Mouse (Mus musculus): ENCODE data around the gene Zbtb8os.

Zbtb8os gene

DNA sequence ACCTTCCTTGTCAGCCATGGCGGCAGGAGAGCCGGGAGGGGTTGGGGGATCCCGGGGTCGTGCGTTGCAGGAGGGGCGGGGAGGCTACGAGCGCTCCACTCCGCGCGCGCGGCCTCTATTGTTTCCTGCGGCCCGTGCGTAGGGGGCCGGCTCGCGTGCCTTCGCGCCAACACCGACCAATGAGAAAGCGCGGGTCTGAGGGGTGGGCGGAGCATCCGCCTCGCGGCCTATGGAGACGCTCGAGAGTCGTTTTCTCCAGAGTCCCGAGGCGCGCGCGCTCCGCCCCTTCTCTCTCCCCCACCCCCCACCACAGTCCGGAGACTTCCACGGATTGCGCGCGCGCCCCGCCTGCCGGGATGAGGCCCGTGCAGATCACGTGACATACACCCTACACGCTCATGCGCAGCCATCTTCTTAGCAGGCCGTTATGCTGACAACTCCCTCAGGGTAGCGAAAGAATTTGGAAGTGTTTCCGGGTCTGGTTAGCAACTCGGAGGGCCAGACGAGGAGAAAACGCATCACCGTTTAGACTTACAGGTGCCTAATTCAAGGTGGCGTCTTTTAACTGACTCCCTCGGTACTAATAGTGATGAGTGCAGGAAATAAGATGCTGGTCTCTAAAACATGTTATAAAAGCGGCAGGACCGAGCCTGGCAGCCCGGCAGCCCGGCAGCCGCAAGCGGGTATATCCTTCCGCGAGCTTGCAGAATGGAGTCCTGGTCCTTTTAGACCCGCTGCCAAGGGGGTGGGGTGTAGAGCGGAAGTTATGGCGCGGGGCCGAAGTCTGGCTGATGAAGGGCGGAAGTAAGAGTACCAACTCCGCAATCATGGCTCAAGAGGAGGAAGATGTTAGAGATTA, at the start of gene Zbtb8os, which contains the start of gene Rbbp4:
Zbtb8os (plus strand) TSS at position 480 of the 859 bp plus-strand sequence.
Rbbp4 (minus strand) TSS at position 155 of the 859 bp plus-strand sequence.
- DNase-seq (ENCODE audit: low read depth, low spot score) = peak; percentile 96

DNA sequence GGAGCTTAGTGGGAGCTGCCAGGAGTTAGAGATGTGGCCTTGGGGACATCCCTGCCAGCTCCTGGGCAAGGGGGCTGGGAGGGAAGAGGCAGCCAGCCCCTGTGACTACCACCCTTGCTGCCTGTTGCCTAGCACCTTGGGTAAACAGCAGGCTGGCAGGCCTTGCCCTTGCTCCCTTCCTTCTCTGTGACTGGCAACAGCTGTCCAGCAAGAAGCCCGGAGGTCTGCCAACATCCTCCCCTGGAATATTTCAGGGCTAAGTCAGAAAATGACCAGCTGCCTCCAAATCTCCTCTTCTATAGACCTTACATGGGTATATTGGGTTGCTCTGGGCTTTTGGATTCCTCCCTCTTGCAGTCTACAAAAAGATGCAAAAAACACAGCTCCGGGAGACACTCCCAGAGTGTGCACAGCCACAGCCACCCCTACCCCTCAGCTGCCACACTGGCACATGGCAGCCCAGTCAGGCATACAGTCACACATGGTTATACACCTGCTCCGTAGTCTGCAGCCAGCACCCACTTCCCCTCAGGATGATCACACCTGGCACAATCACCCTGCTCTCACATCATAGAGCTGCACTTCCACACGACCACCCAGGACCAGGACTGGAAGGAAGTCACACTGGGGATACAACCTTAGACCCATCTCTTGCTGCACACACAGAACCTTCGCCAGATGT, 49.4 kb upstream of the Zbtb8os start:
- DNase-seq (ENCODE audit: low read depth, low spot score) = no peak

DNA sequence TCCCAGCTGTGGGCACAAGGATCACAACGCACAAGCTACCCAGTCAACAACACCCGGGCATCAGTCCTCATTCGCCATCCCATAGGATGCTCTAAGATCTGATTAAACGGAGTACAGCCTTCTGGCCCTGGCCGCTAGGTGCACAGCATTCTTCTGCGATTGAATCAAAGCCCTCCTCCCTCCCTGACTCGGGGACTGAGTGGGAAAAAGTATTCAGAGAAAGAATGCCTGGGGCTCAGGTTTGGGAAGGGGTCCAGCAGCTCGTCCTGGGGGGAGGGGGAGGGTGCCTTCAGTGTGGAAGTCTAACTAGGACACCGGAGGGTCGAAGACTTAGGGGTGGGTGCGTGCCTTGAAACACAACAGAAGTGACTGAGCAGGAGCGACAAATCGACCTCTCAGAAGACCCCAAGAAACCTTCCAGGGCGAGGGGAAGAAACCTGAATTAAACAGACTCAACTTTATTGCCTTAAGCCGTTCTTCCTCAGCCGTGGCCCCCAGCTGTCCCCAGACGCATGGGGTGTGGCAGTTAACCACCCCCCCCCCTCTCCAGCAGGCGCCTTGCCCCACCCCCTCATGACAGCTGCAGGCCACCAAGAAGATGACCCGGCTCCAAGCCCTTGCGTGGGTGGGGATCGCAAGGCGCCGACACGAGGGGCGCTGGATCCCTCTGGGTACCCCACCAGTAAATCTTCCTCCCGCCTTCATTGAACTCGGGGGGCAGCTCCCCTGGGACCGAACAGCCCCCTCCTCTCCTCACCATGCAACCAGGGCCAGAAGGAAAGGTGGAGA, 48.6 kb upstream of the Zbtb8os start:
- no peak for DNase-seq (ENCODE audit: low read depth, low spot score)

DNA sequence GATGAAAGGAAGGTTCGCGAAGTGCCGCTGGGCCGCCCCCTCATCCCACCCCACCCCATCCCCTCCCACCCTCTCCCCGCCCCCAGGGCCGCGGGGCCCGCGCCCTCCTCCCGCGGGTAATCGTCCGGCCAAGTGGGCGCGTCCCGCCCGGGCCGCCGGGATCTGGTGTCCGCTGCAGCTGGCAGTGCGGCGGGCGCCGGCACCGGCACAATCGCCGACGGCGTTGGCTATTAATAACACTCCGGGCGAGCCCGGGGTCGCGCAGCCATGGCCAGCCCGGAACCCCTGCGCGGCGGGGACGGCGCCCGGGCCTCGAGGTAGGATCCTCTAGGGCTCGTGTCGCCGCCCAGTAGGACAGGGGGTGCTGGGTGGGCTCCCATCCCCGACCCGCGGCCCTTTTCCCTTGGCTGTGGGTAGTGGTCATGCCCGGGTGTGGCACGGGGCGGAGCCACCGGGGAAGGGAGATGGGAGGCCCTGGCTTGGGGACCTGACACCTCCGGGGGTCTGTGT, 48.0 kb upstream of the Zbtb8os start, which contains the start of gene Sync:
Sync (plus strand) TSS at position 146 of the 510 bp plus-strand sequence.
- DNase-seq (ENCODE audit: low read depth, low spot score) = no peak

DNA sequence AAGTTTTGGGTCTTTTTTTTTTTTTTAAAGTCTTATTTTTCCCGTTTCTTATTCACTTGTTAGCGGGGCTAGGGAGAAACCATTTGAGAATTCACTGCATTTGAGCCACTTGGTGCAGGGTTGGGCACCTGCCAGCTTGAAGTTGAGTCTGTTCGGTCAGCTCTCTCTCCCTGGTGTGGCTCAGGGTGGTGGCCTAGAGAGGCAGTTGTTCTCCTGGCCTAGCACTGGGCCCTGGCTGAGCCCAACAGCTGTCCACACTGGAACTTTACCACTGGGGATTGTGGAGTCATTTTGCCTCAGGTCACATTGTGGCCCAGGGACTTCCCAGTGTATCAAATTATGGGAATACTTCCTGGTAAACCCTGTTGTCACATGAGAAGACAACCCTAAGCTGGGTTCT, 47.4 kb upstream of the Zbtb8os start:
- no peak for DNase-seq (ENCODE audit: low read depth, low spot score)

DNA sequence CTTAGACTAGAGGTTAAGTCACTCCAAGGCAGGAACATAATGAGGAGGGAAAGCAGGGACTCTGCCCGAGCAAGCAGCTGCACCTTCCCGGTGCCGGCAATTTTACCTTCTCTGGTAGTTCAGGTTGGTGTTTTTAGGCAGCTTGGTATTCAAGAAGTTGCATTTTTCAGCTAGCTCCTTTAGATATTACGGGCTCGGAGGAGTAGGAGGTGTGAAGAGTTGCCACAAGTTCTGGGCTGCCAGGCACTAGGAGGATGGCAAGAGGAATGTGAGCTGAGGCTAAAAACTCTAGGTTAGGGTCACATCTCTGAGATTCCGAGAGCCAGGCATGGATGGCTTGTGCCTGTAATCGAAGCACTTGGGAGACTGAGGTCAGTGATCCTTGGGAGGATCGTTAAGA, 45.8 kb upstream of the Zbtb8os start:
- no peak for DNase-seq (ENCODE audit: low read depth, low spot score)

DNA sequence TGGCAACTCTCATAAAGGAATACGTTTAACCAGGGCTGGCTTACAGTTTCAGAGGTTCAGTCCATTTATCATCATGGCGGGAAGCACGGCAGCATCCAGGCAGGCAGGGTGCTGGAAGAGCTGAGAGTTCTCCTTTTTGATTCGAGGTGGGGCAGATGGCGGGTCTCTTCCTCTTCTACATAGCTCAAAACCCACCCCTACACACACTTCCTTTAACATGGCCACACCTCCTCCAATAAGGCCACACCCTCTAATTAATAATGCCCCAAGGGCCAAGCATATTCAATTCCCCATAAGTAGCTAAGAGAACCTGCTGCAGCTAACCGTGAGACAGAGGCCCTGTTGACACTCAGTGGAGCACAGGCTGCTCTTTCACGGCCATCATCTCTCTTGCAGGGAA, 42.7 kb upstream of the Zbtb8os start:
- DNase-seq (ENCODE audit: low read depth, low spot score) = no peak

DNA sequence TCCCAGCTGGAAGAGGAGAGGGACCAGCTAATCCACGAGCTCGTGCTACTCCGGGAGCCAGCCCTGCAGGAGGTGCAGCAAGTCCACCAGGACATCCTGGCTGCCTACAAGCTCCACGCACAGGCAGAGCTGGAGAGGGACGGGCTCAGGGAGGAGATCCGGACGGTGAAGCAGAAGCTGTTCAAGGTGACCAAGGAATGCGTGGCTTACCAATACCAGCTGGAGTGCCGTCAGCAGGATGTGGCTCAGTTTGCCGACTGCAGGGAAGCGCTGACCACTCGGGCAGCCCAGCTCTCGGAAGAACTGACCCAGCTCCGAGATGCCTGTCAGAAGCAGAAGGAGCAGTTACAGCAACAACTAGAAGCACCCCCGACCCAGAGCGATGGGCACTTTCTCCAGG, 41.8 kb upstream of the Zbtb8os start:
- DNase-seq (ENCODE audit: low read depth, low spot score) = no peak

DNA sequence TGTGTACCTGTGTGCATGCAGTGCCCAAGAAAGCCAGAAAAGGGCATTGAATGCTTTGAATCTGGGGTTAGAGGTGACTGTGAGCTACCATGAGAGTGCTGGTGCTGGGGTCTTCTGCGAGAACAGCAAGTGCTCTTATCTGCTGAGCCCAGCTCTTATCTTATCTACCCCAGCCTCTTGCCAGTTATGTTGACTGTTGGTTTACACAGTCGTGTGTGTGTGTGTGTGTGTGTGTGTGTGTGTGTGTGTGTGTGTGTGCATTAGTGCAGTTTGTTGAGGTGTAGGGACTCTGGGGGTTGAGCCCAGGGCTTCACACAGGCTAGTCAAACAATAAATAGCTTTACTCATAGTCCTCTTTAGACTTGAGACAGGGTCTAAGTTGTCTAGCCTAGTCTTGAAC, 40.3 kb upstream of the Zbtb8os start:
- DNase-seq (ENCODE audit: low read depth, low spot score) = no peak

DNA sequence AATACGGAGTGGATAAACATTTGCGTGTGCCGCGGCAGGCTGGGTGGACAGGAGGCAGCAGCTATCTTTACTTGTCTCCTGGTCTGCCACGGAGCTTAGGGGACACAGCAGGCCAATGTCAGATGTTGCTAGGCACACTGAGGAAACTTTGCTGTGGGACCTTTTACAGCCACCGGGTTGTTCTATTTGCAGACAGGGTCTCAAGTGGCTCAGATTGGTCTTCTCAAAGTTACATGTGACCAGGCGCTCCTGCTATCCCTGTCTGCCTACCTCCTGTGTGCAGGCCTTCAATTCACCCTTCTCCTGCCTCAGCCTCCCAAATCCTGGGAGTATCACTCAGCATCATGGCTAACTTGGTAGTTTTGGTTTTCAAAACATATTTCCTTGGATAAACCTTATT, 39.4 kb upstream of the Zbtb8os start:
- DNase-seq (ENCODE audit: low read depth, low spot score) = no peak

DNA sequence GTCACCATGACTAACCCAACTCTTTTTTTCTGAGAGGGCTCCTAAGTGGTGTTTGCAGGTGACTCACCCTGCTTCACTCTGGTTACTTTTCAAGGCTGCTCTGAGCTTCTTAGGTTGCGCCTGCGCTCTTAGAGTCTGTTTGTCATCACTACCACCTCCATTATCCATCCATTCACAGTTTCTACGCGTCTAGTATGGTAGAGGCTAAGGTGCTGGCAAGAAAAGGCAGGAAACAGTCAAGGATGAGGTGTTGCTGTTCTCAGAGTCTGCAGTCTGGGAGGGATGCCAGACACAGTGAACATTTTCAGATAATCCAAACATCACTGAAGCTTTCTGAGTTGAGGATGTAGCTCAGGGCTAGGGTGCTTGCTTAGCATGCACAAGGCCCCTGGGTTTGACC, 37.8 kb upstream of the Zbtb8os start:
- DNase-seq (ENCODE audit: low read depth, low spot score) = no peak

DNA sequence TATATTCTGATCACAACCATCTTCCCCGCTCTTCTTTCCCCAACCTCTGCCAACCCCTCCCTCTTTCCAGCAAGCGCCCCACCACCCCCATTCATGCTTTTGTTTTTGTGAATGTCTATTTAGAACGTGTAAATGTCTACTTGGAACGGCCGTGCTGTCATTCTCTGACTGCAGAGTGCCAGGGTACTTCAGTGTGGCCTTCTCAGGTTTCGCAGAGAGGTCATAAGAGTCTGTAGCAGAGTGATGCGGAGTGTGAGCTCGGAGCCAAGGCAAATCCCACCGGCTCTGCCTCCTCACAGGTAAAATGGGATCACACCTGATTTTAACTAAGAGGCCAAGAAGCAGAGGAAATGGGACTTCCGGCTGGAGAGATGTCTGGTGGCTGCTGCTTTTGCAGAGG, 36.4 kb upstream of the Zbtb8os start:
- no peak for DNase-seq (ENCODE audit: low read depth, low spot score)

DNA sequence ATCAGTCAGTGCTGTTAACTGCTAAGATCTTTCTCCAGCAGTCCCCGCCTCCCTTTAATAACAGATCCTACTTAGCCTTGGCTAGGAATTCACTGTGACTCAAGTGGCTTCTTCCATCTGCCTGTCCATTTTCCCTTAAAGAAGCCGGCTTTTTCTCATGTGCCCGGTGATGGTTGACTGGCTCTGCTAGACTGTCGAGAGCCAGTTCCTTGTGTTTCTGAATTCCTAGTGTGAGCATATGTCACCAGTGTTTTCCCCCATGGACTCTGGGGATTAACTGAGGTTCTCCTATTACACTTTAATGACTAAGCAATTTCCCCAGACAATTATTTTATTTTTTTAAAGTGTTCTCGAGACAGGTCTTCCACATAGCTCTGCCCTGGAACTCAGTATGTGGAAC, 32.1 kb upstream of the Zbtb8os start:
- no peak for DNase-seq (ENCODE audit: low read depth, low spot score)

DNA sequence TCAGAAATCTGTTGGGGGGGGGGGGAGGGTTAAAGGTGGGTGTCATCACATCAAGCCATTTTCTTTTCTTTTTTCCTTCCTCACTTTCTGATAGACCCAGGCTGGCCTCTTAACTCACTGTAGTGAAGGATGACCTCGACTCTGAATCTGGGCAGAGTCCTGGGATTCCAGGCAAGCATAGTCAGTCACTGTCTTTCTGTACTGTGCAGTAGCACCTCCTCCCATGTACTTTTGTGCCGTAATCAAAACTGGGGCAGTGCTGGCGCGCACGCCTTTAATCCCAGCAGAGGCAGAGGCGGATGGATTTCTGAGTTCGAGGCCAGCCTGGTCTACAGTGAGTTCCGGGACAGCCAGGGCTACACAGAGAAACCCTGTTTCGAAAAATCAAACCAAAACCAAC, 31.7 kb upstream of the Zbtb8os start:
- no peak for DNase-seq (ENCODE audit: low read depth, low spot score)

DNA sequence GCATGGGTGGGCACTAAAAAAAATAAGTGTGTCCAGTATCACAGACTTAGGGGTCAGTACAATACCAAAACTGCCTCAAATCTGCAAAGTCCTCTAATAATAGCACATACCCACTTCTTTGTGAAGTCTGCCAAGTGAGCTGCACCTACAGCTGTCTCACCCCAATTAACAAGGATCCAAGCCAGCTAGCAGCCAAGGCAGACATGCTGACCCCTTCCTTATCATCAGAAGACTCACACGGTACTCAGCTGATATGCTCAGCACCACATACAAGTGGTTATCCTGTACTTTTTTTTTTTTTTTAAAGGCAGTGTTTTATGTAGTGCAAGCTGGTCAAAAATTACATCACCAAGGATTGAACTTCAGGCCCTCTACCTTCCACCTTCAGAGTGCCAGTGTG, 31.2 kb upstream of the Zbtb8os start:
- no peak for DNase-seq (ENCODE audit: low read depth, low spot score)

DNA sequence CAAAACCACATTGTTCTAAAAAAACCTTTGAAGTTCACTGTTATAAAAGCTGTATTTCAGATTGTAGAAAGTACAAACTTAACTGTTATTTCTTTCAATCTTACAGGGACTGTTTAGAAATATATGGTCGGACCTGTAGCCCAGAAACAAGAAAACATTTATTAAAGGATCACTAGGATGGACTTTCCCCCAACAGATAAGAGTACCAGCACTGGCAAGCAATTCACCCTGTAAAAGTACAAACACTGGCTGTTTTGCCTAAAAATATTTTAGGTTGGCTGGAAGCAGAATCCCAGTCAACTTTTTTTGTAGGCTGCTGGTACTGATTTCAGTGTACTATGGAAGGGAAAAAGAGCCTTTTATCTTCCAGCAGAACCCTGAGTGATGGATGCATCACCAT, 27.6 kb upstream of the Zbtb8os start:
- no peak for DNase-seq (ENCODE audit: low read depth, low spot score)

DNA sequence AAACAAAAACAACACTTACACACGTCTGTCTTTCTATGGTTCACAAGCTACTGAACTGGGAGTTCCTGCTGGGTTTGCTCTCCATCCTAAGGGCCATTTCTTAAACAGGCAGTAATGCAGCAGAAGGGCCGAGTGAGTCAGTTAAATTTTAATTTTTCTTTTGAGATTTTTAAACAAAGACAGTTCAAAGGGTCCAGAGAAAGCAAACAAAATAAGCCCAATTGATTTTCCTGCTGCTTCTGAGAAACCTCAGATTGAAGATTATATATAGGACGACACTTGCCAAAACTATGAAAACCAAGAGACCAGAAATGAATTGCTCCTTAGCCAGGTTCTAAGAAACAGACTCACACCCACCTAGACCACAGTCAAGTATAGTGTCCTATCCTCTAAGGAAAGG, 21.6 kb upstream of the Zbtb8os start:
- DNase-seq (ENCODE audit: low read depth, low spot score) = no peak

DNA sequence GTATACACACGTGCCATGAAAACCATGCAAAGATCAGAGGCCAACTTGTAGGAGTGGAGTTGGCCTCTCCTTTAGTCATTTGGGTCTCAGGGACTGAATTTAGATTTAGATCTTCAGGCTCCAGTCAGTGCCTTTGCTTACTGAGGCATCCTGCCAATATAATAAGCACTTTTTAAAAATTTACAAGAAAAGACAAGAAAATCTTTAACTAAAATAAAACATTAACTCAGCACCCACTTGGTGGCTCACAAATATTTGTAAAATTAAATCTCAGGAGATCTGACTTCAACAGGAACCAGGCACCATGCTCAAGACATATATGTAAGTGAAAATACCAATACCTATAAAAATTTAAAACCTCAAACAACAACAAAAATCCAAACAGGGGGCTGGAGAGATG, 14.6 kb upstream of the Zbtb8os start:
- no peak for DNase-seq (ENCODE audit: low read depth, low spot score)

DNA sequence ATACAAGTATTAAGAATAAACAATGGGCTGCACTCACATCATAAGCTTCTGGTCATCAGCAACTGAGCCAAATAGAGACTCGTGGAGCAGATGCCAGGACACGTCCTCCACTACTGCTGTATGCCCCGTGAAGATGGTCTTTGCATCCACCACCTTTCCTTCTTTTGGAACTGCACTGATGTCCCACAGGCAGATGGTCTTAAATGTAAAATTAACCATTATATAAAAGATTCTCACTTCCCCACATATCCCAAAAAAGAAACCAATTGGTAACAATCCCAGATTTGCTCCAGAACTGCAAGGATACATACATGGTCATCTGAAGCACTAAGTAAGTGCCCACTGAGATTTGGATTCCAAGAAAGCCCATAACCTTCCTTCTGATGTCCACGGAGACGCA, 13.5 kb upstream of the Zbtb8os start:
- DNase-seq (ENCODE audit: low read depth, low spot score) = no peak

DNA sequence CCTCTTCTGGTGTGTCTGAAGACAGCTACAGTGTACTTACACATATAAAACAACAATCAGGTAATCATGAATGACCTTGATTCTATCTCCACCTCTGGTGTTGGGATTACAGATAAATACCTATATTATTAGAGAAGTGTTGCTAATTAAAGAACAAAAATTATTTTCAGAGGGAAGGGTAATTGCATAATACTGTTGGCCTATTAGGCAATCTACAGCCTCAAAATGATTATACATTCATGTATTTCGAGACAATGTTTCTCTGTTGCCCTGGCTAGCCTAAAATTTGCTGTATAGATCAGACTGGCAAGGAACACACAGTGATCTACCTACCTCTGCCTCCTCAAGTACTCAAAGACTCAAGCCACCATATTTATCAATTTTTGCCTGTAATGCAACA, 12.0 kb upstream of the Zbtb8os start:
- DNase-seq (ENCODE audit: low read depth, low spot score) = no peak

DNA sequence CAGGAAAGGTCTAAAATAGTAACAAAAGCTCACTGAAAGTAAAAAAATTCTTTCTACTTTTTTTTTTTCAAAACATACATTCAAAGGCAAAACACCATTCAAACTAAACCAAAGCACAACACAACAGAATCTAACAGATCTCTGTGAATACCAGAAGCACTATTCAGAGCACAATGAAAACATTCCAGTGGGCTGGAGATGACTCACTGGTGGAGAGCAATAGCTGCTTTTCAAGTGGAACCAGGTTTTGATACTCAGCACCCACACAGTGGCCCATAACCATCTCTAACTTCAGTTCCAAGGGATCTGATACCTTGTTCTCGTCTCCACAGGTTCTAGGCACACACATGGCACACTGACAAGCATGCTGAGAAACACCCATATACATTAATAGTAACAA, 10.7 kb upstream of the Zbtb8os start:
- DNase-seq (ENCODE audit: low read depth, low spot score) = no peak

DNA sequence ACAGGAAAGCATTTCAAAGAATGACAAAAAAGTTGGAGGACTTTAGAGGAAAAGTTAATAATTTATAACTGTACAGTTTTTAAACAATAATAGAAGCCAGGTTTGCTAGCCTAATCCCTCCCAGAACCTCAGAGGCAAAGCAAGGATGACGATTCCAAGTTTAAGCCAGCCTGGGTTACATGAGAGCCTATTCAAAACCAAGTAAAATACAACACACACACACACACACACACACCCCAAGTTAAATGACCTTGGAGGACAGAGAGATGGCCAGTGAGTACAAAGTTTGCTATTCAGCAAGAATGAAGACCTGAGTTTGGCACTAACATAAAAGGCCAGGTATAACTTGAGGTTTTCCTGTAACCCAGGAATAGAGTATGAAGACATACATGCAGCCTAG, 9.3 kb upstream of the Zbtb8os start:
- no peak for DNase-seq (ENCODE audit: low read depth, low spot score)
